In genomic region chr15:27560315-27560714, GRCm38 (mm10) we compare ENCODE assay signal across 14 mouse cellular contexts.
"Had no signal": no experiment of that assay in that cellular context is flagged by ENCODE, and none has a peak within 500 bp of the region (broad histone marks: within the 10 kb centered on the region; RNA-seq: fewer than 3 reads in every experiment).

No protein-coding gene starts in this region.

- H3K27ac ChIP-seq: limb, embryonic 13.5 days; liver, embryonic 13.5 days; midbrain, embryonic 12.5 days; neural tube, embryonic 13.5 days had no signal

- H3K4me1 ChIP-seq: liver, embryonic 13.5 days had no signal

- H3K9me3 ChIP-seq: limb, embryonic 13.5 days; liver, embryonic 13.5 days; midbrain, embryonic 12.5 days; neural tube, embryonic 13.5 days had no signal

- H3K4me2 ChIP-seq: limb, embryonic 13.5 days; liver, embryonic 13.5 days; midbrain, embryonic 12.5 days; neural tube, embryonic 13.5 days had no signal

- ATAC-seq: midbrain, embryonic 16.5 days had no signal

- H3K27me3 ChIP-seq: limb, embryonic 13.5 days; liver, embryonic 13.5 days; neural tube, embryonic 13.5 days had no signal

- DNase-seq: layer of hippocampus, adult 9-11 months; layer of hippocampus, postnatal 36 days; left cerebral cortex, postnatal 4 days; liver, embryonic 13.5 days; lung, adult 18-20 months; retina, postnatal 1 day; right cerebral cortex, postnatal 4 days; spleen, adult 18-20 months; thymus, adult 18-20 months; thymus, postnatal 14 days had no signal

- H3K9ac ChIP-seq: limb, embryonic 13.5 days; liver, embryonic 13.5 days; midbrain, embryonic 12.5 days; neural tube, embryonic 13.5 days had no signal

- H3K4me3 ChIP-seq: limb, embryonic 13.5 days; liver, embryonic 13.5 days; midbrain, embryonic 12.5 days; neural tube, embryonic 13.5 days had no signal
